Mouse (Mus musculus): ENCODE results near the gene Srrm4. TPM values are rescaled to one million over a fixed set of nuclear protein-coding genes. Genes with fewer than 3 reads are reported as not detected.

Gene Srrm4
- polyA plus RNA-seq, 1 experiment from 2014 or later: 32.7 TPM

DNA sequence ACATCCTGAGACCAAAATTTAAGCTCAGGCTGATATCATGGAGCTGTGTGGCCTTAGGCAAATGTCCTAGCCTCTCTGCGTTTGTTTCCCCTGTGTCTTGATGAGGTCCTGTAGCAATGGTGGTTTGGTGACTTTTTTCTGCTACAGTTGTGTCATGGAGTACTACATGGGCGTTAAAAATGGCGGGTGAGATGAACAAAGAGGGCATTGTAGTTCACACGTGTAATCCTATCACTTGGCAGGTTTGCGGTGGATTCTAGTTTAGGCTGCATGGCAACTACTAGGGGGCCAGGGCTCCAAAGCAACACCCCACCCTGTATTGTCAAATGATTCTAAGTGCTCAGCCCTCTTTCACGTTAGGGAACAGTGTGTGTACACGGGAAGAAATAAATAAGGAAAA lies 21.1 kb downstream of the Srrm4 start:
- Histone ChIP-seq H3K4me2 (replicated peaks) (no peak overlapping the region), H3K27me3 (no peaks in the 10 kb centered on the region), H3K9ac (replicated peaks) (no peak overlapping the region), H3K4me1 (peaks cover 81% of the 10 kb centered on the region), H3K36me3 (no peaks in the 10 kb centered on the region), H3K27ac (replicated peaks) (peak overlapping the region; percentile 87), H3K4me3 (no peak overlapping the region), H3K9me3 (no peaks in the 10 kb centered on the region)
- ATAC-seq (replicated peaks): no peak
- WGBS: 55% methylated on average over 7 of the region's 7 CpGs

GRCm38 (mm10) chr5:116569629-116570028 lies 22.0 kb downstream of the Srrm4 start:
- Histone ChIP-seq H3K36me3 (no peaks in the 10 kb centered on the region), H3K9me3 (no peaks in the 10 kb centered on the region), H3K27me3 (no peaks in the 10 kb centered on the region), H3K4me1 (peaks cover 86% of the 10 kb centered on the region), H3K9ac (replicated peaks) (no peak overlapping the region), H3K4me3 (no peak overlapping the region), H3K27ac (replicated peaks) (peak overlapping the region; percentile 87), H3K4me2 (replicated peaks) (peak overlapping the region; percentile 17; the same call in 1 of the 2 replicates)
- WGBS: 0% methylated on average over 9 of the region's 9 CpGs
- peak; percentile 74 for ATAC-seq (replicated peaks)

DNA sequence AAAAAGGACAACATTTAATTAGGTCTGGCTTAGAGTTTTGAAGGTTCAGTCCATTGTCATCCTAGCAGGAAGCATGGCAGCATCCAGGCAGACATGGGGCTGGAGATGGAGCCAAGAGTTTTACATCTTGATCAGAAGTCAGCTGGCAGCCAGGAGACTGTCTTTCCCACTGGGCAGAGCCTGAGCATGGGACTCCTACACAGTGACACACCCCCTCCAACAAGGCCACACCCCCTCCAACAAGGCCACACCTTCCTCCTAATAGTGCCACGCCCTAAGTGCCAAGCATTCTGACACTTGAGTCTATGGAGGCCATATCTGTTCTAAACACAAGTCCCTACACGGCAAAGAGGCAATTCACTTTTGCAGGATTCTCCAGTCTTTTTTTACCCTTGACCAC lies 23.6 kb downstream of the Srrm4 start:
- Histone ChIP-seq H3K9ac (replicated peaks) (no peak overlapping the region), H3K9me3 (no peaks in the 10 kb centered on the region), H3K4me1 (peaks cover 77% of the 10 kb centered on the region), H3K4me3 (no peak overlapping the region), H3K4me2 (replicated peaks) (no peak overlapping the region), H3K36me3 (no peaks in the 10 kb centered on the region), H3K27me3 (no peaks in the 10 kb centered on the region), H3K27ac (replicated peaks) (no peak overlapping the region)
- ATAC-seq (replicated peaks): no peak
- 86% methylated on average over 2 of the region's 2 CpGs for WGBS

DNA sequence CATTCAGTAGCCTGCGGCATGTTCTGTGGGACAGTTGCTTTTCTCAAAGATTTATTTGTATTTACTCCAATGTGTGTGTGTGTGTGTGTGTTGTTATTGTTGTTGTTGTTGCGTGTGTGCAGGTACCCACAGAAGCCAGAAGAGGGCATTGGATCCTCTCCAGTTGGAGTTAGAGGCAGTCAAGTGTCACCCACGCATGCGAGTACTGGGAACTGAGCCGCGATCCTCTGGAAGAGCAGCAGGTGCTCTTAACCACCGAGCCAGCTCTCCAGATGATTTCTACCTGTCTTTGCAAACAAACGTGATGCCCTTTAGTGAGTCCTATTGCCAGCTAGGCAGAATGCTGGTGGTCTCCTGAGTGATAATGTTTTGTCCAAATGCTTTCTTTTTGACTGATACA lies 24.3 kb downstream of the Srrm4 start:
- no peaks in the 10 kb centered on the region for H3K27me3 ChIP-seq
- no peaks in the 10 kb centered on the region for H3K36me3 ChIP-seq
- peaks cover 70% of the 10 kb centered on the region for H3K4me1 ChIP-seq
- 87% methylated on average over 8 of the region's 8 CpGs for WGBS
- H3K9ac ChIP-seq (replicated peaks): no peak overlapping the region
- no peak overlapping the region for H3K4me3 ChIP-seq
- no peak overlapping the region for H3K27ac ChIP-seq (replicated peaks)
- no peaks in the 10 kb centered on the region for H3K9me3 ChIP-seq
- ATAC-seq (replicated peaks): no peak
- H3K4me2 ChIP-seq (replicated peaks): no peak overlapping the region

DNA sequence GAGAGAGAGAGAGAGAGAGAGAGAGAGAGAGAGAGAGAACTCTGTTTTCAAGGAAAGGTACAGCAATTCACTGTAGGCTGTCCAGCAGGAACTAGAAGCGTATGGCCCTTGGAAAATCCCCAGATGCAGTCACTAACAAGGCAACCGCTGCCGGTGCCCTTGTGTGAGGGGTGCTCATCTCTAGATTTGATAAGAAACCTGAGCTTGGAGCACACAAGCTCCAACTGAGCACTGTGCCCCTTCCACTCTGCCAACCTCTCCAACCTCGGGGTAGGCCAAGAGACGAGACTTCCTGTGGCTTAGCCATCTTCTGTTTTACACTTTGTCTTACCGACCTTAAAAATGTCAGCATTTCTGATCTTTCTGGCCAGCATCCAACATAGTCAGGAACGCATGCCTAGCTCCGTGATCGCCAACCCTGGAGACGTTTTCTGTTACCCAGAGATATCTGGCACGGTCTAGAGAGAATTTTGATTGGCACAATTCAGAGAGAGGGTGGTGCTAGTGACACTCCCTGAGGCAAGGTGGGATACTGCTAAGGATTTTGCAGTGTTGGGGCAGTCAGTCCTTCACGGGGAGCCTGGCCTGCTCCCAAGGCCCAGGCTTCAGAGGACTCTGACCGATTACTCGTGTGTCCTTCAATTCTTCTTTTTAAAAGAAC lies 25.1 kb downstream of the Srrm4 start:
- Histone ChIP-seq H3K27me3 (no peaks in the 10 kb centered on the region), H3K27ac (replicated peaks) (peak overlapping the region; percentile 56)
- 54% methylated on average over 14 of the region's 14 CpGs for WGBS

GRCm38 (mm10) chr5:116565573-116565972 lies 26.0 kb downstream of the Srrm4 start:
- peaks cover 53% of the 10 kb centered on the region for H3K4me1 ChIP-seq
- H3K36me3 ChIP-seq: no peaks in the 10 kb centered on the region
- H3K9ac ChIP-seq (replicated peaks): no peak overlapping the region
- H3K27me3 ChIP-seq: no peaks in the 10 kb centered on the region
- WGBS: 56% methylated on average over 9 of the region's 9 CpGs
- ATAC-seq (replicated peaks): no peak
- no peak overlapping the region for H3K4me2 ChIP-seq (replicated peaks)
- no peak overlapping the region for H3K4me3 ChIP-seq
- no peak overlapping the region for H3K27ac ChIP-seq (replicated peaks)
- H3K9me3 ChIP-seq: no peaks in the 10 kb centered on the region

More for the DNA sequence above, 25.1 kb downstream of the Srrm4 start:
- Histone ChIP-seq H3K9me3 (no peaks in the 10 kb centered on the region), H3K9ac (replicated peaks) (no peak overlapping the region), H3K4me1 (peaks cover 63% of the 10 kb centered on the region), H3K4me3 (no peak overlapping the region), H3K36me3 (no peaks in the 10 kb centered on the region), H3K4me2 (replicated peaks) (no peak overlapping the region)
- ATAC-seq (replicated peaks): no peak

- Histone ChIP-seq H3K27ac (replicated peaks) (no peak overlapping the region), H3K9ac (replicated peaks) (no peak overlapping the region), H3K27me3 (no peaks in the 10 kb centered on the region), H3K36me3 (no peaks in the 10 kb centered on the region), H3K4me1 (peaks cover 41% of the 10 kb centered on the region), H3K4me3 (no peak overlapping the region), H3K9me3 (no peaks in the 10 kb centered on the region), H3K4me2 (replicated peaks) (no peak overlapping the region)
- ATAC-seq (replicated peaks): no peak
- 57% methylated on average over 3 of the region's 3 CpGs for WGBS
Measured at GRCm38 (mm10) chr5:116564391-116564790, 27.2 kb downstream of the Srrm4 start.

DNA sequence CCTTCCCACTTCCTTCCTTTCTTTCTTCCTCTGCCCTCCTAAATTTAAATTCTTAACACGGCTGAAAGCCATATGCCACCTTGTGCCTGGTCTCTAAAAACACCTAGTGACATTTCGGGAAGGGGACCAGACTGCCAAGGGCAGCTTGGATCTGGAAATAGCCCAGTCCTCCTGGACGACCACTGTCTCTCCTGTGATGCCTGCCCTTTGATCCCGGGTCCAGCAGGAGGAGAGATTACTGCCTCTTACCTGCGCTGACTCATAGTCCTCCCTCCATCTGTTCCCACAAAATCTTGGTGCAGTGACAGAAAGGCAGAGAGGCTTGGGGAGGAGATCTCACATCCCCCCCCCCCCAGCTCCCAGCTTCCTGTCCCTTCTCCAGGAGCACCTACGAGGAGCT lies 27.9 kb downstream of the Srrm4 start:
- 69% methylated on average over 6 of the region's 6 CpGs for WGBS
- no peaks in the 10 kb centered on the region for H3K9me3 ChIP-seq

GRCm38 (mm10) chr5:116559091-116559490 lies 32.5 kb downstream of the Srrm4 start:
- H3K4me3 ChIP-seq: no peak overlapping the region
- H3K9ac ChIP-seq (replicated peaks): no peak overlapping the region
- no peak for ATAC-seq (replicated peaks)
- peaks cover 17% of the 10 kb centered on the region for H3K4me1 ChIP-seq
- H3K27ac ChIP-seq (replicated peaks): no peak overlapping the region
- no peak overlapping the region for H3K4me2 ChIP-seq (replicated peaks)
- no peaks in the 10 kb centered on the region for H3K27me3 ChIP-seq
- no peaks in the 10 kb centered on the region for H3K9me3 ChIP-seq
- H3K36me3 ChIP-seq: 0 out of 2 replicates have a peak, but pooled peaks cover 3% of the 10 kb centered on the region
- WGBS: 73% methylated on average over 7 of the region's 7 CpGs

More for the DNA sequence above, 27.9 kb downstream of the Srrm4 start:
- Histone ChIP-seq H3K4me3 (no peak overlapping the region), H3K27ac (replicated peaks) (peak overlapping the region; percentile 31; the same call in 1 of the 2 replicates), H3K36me3 (no peaks in the 10 kb centered on the region), H3K4me2 (replicated peaks) (no peak overlapping the region), H3K4me1 (peaks cover 35% of the 10 kb centered on the region), H3K27me3 (no peaks in the 10 kb centered on the region), H3K9ac (replicated peaks) (no peak overlapping the region)
- no peak for ATAC-seq (replicated peaks)

DNA sequence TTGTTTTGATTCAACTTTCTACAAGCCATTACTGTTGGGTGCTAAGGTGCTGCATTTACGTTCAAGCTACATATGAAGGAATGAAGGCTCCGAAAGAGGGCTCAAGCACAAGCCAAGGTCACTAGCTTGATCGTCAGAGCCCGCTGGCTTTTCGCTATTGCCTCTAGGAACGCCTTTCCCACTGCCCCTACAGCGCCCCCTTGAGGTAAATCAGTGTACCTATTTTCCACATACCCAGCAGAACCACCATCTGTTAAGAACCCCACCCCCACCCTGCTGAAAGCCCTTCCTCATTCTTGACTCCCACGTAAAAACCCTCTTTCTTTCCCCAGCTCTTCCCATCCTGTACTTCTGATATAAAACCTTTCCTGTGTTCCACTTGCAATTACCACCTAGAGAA lies 35.0 kb downstream of the Srrm4 start:
- no peak overlapping the region for H3K4me2 ChIP-seq (replicated peaks)
- no peak overlapping the region for H3K4me3 ChIP-seq
- no peaks in the 10 kb centered on the region for H3K27me3 ChIP-seq
- H3K4me1 ChIP-seq: peaks cover 32% of the 10 kb centered on the region
- 0 out of 2 replicates have a peak, but pooled peaks cover 3% of the 10 kb centered on the region for H3K36me3 ChIP-seq
- no peaks in the 10 kb centered on the region for H3K9me3 ChIP-seq
- no peak overlapping the region for H3K27ac ChIP-seq (replicated peaks)
- no peak overlapping the region for H3K9ac ChIP-seq (replicated peaks)
- ATAC-seq (replicated peaks): no peak
- 41% methylated on average over 8 of the region's 8 CpGs for WGBS

DNA sequence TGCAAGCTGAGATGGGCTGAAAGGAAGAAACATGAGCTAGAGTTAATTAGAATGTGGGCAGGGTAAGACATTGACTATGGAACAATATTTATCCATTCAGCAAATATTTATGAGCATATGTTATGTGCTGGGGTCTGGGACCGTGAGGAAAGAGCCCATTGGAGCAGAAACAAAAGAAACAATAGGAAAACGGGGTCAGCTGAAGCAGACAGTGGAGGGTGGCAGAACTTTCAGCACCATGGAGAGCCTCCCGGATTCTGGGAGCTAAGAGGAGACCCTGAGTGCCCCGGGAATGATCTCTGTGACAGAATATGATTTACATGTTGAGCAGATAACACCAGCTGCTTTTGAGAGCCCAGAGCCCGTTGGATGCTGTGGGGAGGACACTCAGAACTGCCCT lies 37.7 kb downstream of the Srrm4 start:
- Histone ChIP-seq H3K4me2 (replicated peaks) (no peak overlapping the region), H3K36me3 (0 out of 2 replicates have a peak, but pooled peaks cover 3% of the 10 kb centered on the region), H3K27ac (replicated peaks) (peak overlapping the region; percentile 71), H3K27me3 (no peaks in the 10 kb centered on the region), H3K4me1 (peaks cover 32% of the 10 kb centered on the region), H3K9me3 (no peaks in the 10 kb centered on the region), H3K9ac (replicated peaks) (no peak overlapping the region), H3K4me3 (no peak overlapping the region)
- WGBS: 4% methylated on average over 5 of the region's 5 CpGs
- ATAC-seq (replicated peaks): peak; percentile 46; the same call in 1 of the 2 replicates

DNA sequence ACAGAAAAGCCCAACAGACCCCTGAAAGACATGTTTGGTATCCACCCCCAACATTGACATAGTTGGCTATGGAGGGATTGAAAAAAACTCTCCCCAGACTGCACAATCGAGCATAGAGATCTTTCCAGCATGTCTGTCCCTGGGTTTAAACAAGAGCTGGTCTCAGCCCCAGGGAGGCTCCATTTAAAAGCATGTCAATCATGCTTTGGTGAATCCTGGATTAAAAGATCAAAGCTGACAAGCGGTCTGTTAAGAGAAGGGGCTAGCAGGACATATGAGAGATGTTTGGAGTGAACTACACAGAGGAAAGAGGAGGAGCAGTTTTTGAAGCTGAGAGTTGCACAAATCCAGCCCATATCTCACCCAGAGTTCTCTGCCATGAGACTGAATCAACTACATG lies 38.5 kb downstream of the Srrm4 start:
- H3K4me2 ChIP-seq (replicated peaks): no peak overlapping the region
- no peak for ATAC-seq (replicated peaks)
- WGBS: 11% methylated on average over 2 of the region's 2 CpGs
- peak overlapping the region; percentile 71 for H3K27ac ChIP-seq (replicated peaks)
- no peak overlapping the region for H3K4me3 ChIP-seq
- no peaks in the 10 kb centered on the region for H3K36me3 ChIP-seq
- H3K27me3 ChIP-seq: no peaks in the 10 kb centered on the region
- no peak overlapping the region for H3K9ac ChIP-seq (replicated peaks)
- H3K4me1 ChIP-seq: peaks cover 32% of the 10 kb centered on the region
- no peaks in the 10 kb centered on the region for H3K9me3 ChIP-seq

- ATAC-seq (replicated peaks): peak; percentile 61
- Histone ChIP-seq H3K9ac (replicated peaks) (no peak overlapping the region), H3K36me3 (peaks cover 4% of the 10 kb centered on the region), H3K27me3 (no peaks in the 10 kb centered on the region), H3K4me1 (peaks cover 32% of the 10 kb centered on the region), H3K4me3 (no peak overlapping the region), H3K4me2 (replicated peaks) (no peak overlapping the region), H3K9me3 (no peaks in the 10 kb centered on the region), H3K27ac (replicated peaks) (peak overlapping the region; percentile 71)
Measured at GRCm38 (mm10) chr5:116552584-116552983, 39.0 kb downstream of the Srrm4 start.
